Mouse (Mus musculus): ENCODE measurements around the gene Rtel1. TPM values are rescaled to one million over a fixed set of nuclear protein-coding genes. Genes with fewer than 3 reads are reported as not detected.
A peak's percentile ranks its signal among the peaks of the same experiment; 100 is the strongest.

Rtel1 gene
- polyA plus RNA-seq, 1 experiment from 2014 or later: 10.0 TPM

- no peaks in the 10 kb centered on the region for H3K9me3 ChIP-seq (ENCODE audit: control insufficient read depth)
- H3K36me3 ChIP-seq (ENCODE audit: control insufficient read depth, insufficient read depth): peaks cover 49% of the 10 kb centered on the region
- no peaks in the 10 kb centered on the region for H3K4me1 ChIP-seq (replicated peaks; ENCODE audit: control insufficient read depth, insufficient read depth, low read length)
- 92% methylated on average over 4 of the region's 4 CpGs for WGBS
- H3K27ac ChIP-seq (ENCODE audit: low read depth, low read length): no peak overlapping the region
- TF ChIP-seq CTCF (IDR thresholded peaks at IDR 0.05; ENCODE audit: low read depth): no peak
- ATAC-seq: no peak
- H3K9ac ChIP-seq (ENCODE audit: low read depth, low read length): no peak overlapping the region
- H3K4me3 ChIP-seq (ENCODE audit: low read depth, low read length): no peak overlapping the region
- H3K4me2 ChIP-seq (replicated peaks; ENCODE audit: low read depth): no peak overlapping the region
- H3K27me3 ChIP-seq (replicated peaks; ENCODE audit: control insufficient read depth, insufficient read depth, low read length): no peaks in the 10 kb centered on the region
Measured at GRCm38 (mm10) chr2:181340426-181340825, 20.9 kb downstream of the Rtel1 start.

- Histone ChIP-seq H3K9me3 (ENCODE audit: control insufficient read depth) (no peaks in the 10 kb centered on the region), H3K27ac (ENCODE audit: low read depth, low read length) (no peak overlapping the region), H3K4me1 (replicated peaks; ENCODE audit: control insufficient read depth, insufficient read depth, low read length) (no peaks in the 10 kb centered on the region), H3K27me3 (replicated peaks; ENCODE audit: control insufficient read depth, insufficient read depth, low read length) (no peaks in the 10 kb centered on the region), H3K36me3 (ENCODE audit: control insufficient read depth, insufficient read depth) (peaks cover 44% of the 10 kb centered on the region), H3K9ac (ENCODE audit: low read depth, low read length) (no peak overlapping the region), H3K4me2 (replicated peaks; ENCODE audit: low read depth) (no peak overlapping the region), H3K4me3 (ENCODE audit: low read depth, low read length) (no peak overlapping the region)
- no peak for ATAC-seq
- no peak for TF ChIP-seq CTCF (IDR thresholded peaks at IDR 0.05; ENCODE audit: low read depth)
- 92% methylated on average over 6 of the region's 6 CpGs for WGBS
Measured at GRCm38 (mm10) chr2:181342766-181343165, 23.2 kb downstream of the Rtel1 start.

- H3K36me3 ChIP-seq (ENCODE audit: control insufficient read depth, insufficient read depth): peaks cover 75% of the 10 kb centered on the region
- no peak overlapping the region for H3K4me3 ChIP-seq (ENCODE audit: low read depth, low read length)
- WGBS: 81% methylated on average over 3 of the region's 3 CpGs
- H3K27me3 ChIP-seq (replicated peaks; ENCODE audit: control insufficient read depth, insufficient read depth, low read length): no peaks in the 10 kb centered on the region
- ATAC-seq: no peak
- H3K9ac ChIP-seq (ENCODE audit: low read depth, low read length): no peak overlapping the region
- H3K27ac ChIP-seq (ENCODE audit: low read depth, low read length): no peak overlapping the region
- no peak overlapping the region for H3K4me2 ChIP-seq (replicated peaks; ENCODE audit: low read depth)
- H3K4me1 ChIP-seq (replicated peaks; ENCODE audit: control insufficient read depth, insufficient read depth, low read length): no peaks in the 10 kb centered on the region
- TF ChIP-seq CTCF (IDR thresholded peaks at IDR 0.05; ENCODE audit: low read depth): no peak
- no peaks in the 10 kb centered on the region for H3K9me3 ChIP-seq (ENCODE audit: control insufficient read depth)
Measured at GRCm38 (mm10) chr2:181356780-181357179, 37.2 kb downstream of the Rtel1 start.

GRCm38 (mm10) chr2:181363946-181364345, 44.4 kb downstream of the Rtel1 start:
- Histone ChIP-seq H3K36me3 (ENCODE audit: control insufficient read depth, insufficient read depth) (peaks cover 41% of the 10 kb centered on the region), H3K27me3 (replicated peaks; ENCODE audit: control insufficient read depth, insufficient read depth, low read length) (no peaks in the 10 kb centered on the region), H3K4me1 (replicated peaks; ENCODE audit: control insufficient read depth, insufficient read depth, low read length) (0 out of 2 replicates have a peak, but pooled peaks cover 3% of the 10 kb centered on the region), H3K9me3 (ENCODE audit: control insufficient read depth) (no peaks in the 10 kb centered on the region), H3K27ac (ENCODE audit: low read depth, low read length) (no peak overlapping the region), H3K9ac (ENCODE audit: low read depth, low read length) (0 out of 2 replicates have a peak overlapping the region, but pooled peaks have one; percentile 75), H3K4me3 (ENCODE audit: low read depth, low read length) (no peak overlapping the region), H3K4me2 (replicated peaks; ENCODE audit: low read depth) (peak overlapping the region; percentile 95)
- WGBS: 87% methylated on average over 3 of the region's 3 CpGs
- no peak for ATAC-seq
- no peak for TF ChIP-seq CTCF (IDR thresholded peaks at IDR 0.05; ENCODE audit: low read depth)

- 5% methylated on average over 14 of the region's 14 CpGs for WGBS
- H3K4me3 ChIP-seq (ENCODE audit: low read depth, low read length): peak overlapping the region; percentile 75
- H3K36me3 ChIP-seq (ENCODE audit: control insufficient read depth, insufficient read depth): peaks cover 36% of the 10 kb centered on the region
- H3K9me3 ChIP-seq (ENCODE audit: control insufficient read depth): no peaks in the 10 kb centered on the region
- TF ChIP-seq CTCF (IDR thresholded peaks at IDR 0.05; ENCODE audit: low read depth): no peak
- peak overlapping the region; percentile 93 for H3K27ac ChIP-seq (ENCODE audit: low read depth, low read length)
- no peaks in the 10 kb centered on the region for H3K27me3 ChIP-seq (replicated peaks; ENCODE audit: control insufficient read depth, insufficient read depth, low read length)
- H3K4me2 ChIP-seq (replicated peaks; ENCODE audit: low read depth): peak overlapping the region; percentile 95
- H3K9ac ChIP-seq (ENCODE audit: low read depth, low read length): peak overlapping the region; percentile 75
- H3K4me1 ChIP-seq (replicated peaks; ENCODE audit: control insufficient read depth, insufficient read depth, low read length): 0 out of 2 replicates have a peak, but pooled peaks cover 3% of the 10 kb centered on the region
- ATAC-seq: no peak
Measured at GRCm38 (mm10) chr2:181364487-181364859, 44.9 kb downstream of the Rtel1 start.

- WGBS: under 1% methylated on average over 70 of the region's 71 CpGs
- peak within 1 kb of the TSS; percentile 75 for H3K9ac ChIP-seq (ENCODE audit: low read depth, low read length)
- H3K4me2 ChIP-seq (replicated peaks; ENCODE audit: low read depth): peak within 1 kb of the TSS; percentile 95
- H3K27ac ChIP-seq (ENCODE audit: low read depth, low read length): peak within 1 kb of the TSS; percentile 93
- ATAC-seq: peak; percentile 89
- H3K27me3 ChIP-seq (replicated peaks; ENCODE audit: control insufficient read depth, insufficient read depth, low read length): no peaks in the 10 kb centered on the region
- H3K4me3 ChIP-seq (ENCODE audit: low read depth, low read length): peak within 1 kb of the TSS; percentile 75
- peak; percentile 9; the same call in 1 of the 2 replicates for TF ChIP-seq CTCF (IDR thresholded peaks at IDR 0.05; ENCODE audit: low read depth)
- peaks cover 35% of the 10 kb centered on the region for H3K36me3 ChIP-seq (ENCODE audit: control insufficient read depth, insufficient read depth)
- no peaks in the 10 kb centered on the region for H3K9me3 ChIP-seq (ENCODE audit: control insufficient read depth)
- H3K4me1 ChIP-seq (replicated peaks; ENCODE audit: control insufficient read depth, insufficient read depth, low read length): 0 out of 2 replicates have a peak, but pooled peaks cover 3% of the 10 kb centered on the region
Measured at GRCm38 (mm10) chr2:181364860-181365596, 45.5 kb downstream of the Rtel1 start, which contains the start of the genes Zgpat and Arfrp1. TSS of gene Zgpat (plus strand) at chr2:181364928. TSS of gene Arfrp1 (minus strand) at chr2:181365404.

Measured in intestine, postnatal 0 days (tissue).